Mouse (Mus musculus) embryonic stem cell, embryonic (primary cell): ENCODE results near the gene Dgkd.

Source experiments
- CTCF ChIA-PET, 4 experiments: fragments of 300-600 bp in 2 of 4; fragments of 350-600 bp in 2 of 4; sonication (Branson Sonifier 250); formaldehyde crosslinking; loops; one replicate each; lab custom pipeline; 2022; ENCODE audit warnings: inconsistent platforms in 2 of 4; lab: Charles Lee
- POLR2A ChIA-PET, 4 experiments: fragments of 300-600 bp in 2 of 4; fragments of 350-600 bp in 2 of 4; sonication (Branson Sonifier 250); formaldehyde crosslinking; loops; one replicate each; lab custom pipeline; 2022; ENCODE audit warnings: antibody characterized with exemption in 4 of 4, inconsistent platforms in 1 of 4; lab: Charles Lee

The Dgkd gene

GRCm38 (mm10) chr1:87947681-87948091 lies 94.6 kb downstream of the Dgkd start:
- ChIA-PET CTCF (interaction anchor here in 2 of 4 experiments (0.8 to 1.8 kb wide), 2 partner anchors 10 to 12 kb away, joined by 3 to 4 read pairs; no protein-coding TSS in a partner anchor), POLR2A (interaction anchor here in 2 of 4 experiments (0.8 to 1.1 kb wide), 2 partner anchors 11 to 45 kb away, joined by 3 to 6 read pairs; no protein-coding TSS in a partner anchor)

GRCm38 (mm10) chr1:87951641-87952040 lies 98.6 kb downstream of the Dgkd start:
- POLR2A ChIA-PET: interaction anchor here in 2 of 4 experiments (0.6 kb wide), 2 partner anchors 24 to 767 kb away, joined by 3 to 7 read pairs; no protein-coding TSS in a partner anchor
- CTCF ChIA-PET: interaction anchor here in 1 of 4 experiments (1.1 kb wide), 1 partner anchor 12 kb away, joined by 3 read pairs; no protein-coding TSS in a partner anchor

- POLR2A ChIA-PET: interaction anchor here in 2 of 4 experiments (1.2 to 1.3 kb wide), 2 partner anchors 19 to 24 kb away, joined by 3 read pairs; no protein-coding TSS in a partner anchor
- CTCF ChIA-PET: no interaction called here
Measured at GRCm38 (mm10) chr1:87953073-87953472, 100.0 kb downstream of the Dgkd start.

GRCm38 (mm10) chr1:87958931-87959330 lies 105.8 kb downstream of the Dgkd start:
- ChIA-PET CTCF (interaction anchor here in 1 of 4 experiments (1.6 kb wide), 1 partner anchor 133 kb away, joined by 3 read pairs; no protein-coding TSS in a partner anchor), POLR2A (no interaction called here)

- ChIA-PET CTCF (interaction anchor here in 1 of 4 experiments (0.8 to 1.6 kb wide), 2 partner anchors 134 to 329 kb away, joined by 3 read pairs; no protein-coding TSS in a partner anchor), POLR2A (no interaction called here)
Measured at GRCm38 (mm10) chr1:87959532-87959931, 106.4 kb downstream of the Dgkd start.

- CTCF ChIA-PET: interaction anchor here in 1 of 4 experiments (0.8 to 1.6 kb wide), 2 partner anchors 134 to 328 kb away, joined by 3 read pairs; no protein-coding TSS in a partner anchor
- POLR2A ChIA-PET: interaction anchor here in 1 of 4 experiments (0.5 kb wide), 1 partner anchor 204 kb away, joined by 4 read pairs; the partner anchor contains the start of gene Atg16l1
Measured at GRCm38 (mm10) chr1:87959998-87960431, 106.9 kb downstream of the Dgkd start.

- POLR2A ChIA-PET: interaction anchor here in 1 of 4 experiments (0.6 kb wide), 1 partner anchor 327 kb away, joined by 3 read pairs; no protein-coding TSS in a partner anchor
- CTCF ChIA-PET: interaction anchor here in 1 of 4 experiments (1.6 kb wide), 1 partner anchor 135 kb away, joined by 3 read pairs; no protein-coding TSS in a partner anchor
Measured at GRCm38 (mm10) chr1:87960752-87961151, 107.7 kb downstream of the Dgkd start.

- POLR2A ChIA-PET: interaction anchor here in 2 of 4 experiments (0.5 to 1.1 kb wide), 2 partner anchors 9 to 200 kb away, joined by 4 read pairs; no protein-coding TSS in a partner anchor
- CTCF ChIA-PET: interaction anchor here in 2 of 4 experiments (1.2 to 1.3 kb wide), 2 partner anchors 25 to 195 kb away, joined by 3 read pairs; no protein-coding TSS in a partner anchor
Measured at GRCm38 (mm10) chr1:87961459-87962167, 108.5 kb downstream of the Dgkd start.

GRCm38 (mm10) chr1:87970381-87970780 lies 117.3 kb downstream of the Dgkd start:
- POLR2A ChIA-PET: interaction anchor here in 2 of 4 experiments (0.5 to 1.4 kb wide), 4 partner anchors 37 to 630 kb away, joined by 3 to 6 read pairs (median 3); no protein-coding TSS in a partner anchor
- CTCF ChIA-PET: interaction anchor here in 1 of 4 experiments (0.6 kb wide), 1 partner anchor 320 kb away, joined by 3 read pairs; no protein-coding TSS in a partner anchor

- CTCF ChIA-PET: interaction anchor here in 1 of 4 experiments (0.5 kb wide), 1 partner anchor 474 kb away, joined by 3 read pairs; no protein-coding TSS in a partner anchor
Measured at GRCm38 (mm10) chr1:87982291-87982690, 129.2 kb downstream of the Dgkd start.

GRCm38 (mm10) chr1:87992716-87993115 lies 139.6 kb downstream of the Dgkd start:
- ChIA-PET CTCF (no interaction called here), POLR2A (interaction anchor here in 2 of 4 experiments (0.6 to 1.2 kb wide), 2 partner anchors 27 to 45 kb away, joined by 3 read pairs; no protein-coding TSS in a partner anchor)

More at GRCm38 (mm10) chr1:87982291-87982690, 129.2 kb downstream of the Dgkd start:
- POLR2A ChIA-PET: no interaction called here
